Mouse (Mus musculus): ENCODE measurements at regions not wholly inside any gene's neighbourhood (a gene's known extent, or its start where the extent isn't known, plus 50 kb on each side); places are given as distances from the start of the nearest gene placed in this dataset.

DNA sequence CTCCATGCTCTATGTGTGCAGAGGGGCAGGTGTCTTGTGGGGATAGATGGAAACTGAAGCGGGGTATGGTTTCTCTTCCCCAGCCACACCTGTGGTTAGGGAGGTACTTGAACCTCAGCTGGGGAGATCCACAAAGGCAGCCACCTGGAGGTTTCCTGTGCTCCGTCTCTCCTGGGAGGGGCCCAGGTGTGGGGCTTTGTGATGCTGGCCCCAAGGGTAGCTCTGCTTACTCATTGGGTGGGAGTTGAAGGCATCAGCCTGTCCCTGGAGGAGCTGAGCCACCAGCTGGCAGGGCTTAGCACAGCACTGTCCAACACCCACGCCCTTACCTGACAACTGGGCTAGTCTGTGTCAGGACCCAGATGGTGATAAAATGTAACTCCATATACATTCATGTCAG is 81.4 kb downstream of the Lhx2 start:
- DNase-seq (ENCODE audit: low spot score in 2 of 2): no peak

DNA sequence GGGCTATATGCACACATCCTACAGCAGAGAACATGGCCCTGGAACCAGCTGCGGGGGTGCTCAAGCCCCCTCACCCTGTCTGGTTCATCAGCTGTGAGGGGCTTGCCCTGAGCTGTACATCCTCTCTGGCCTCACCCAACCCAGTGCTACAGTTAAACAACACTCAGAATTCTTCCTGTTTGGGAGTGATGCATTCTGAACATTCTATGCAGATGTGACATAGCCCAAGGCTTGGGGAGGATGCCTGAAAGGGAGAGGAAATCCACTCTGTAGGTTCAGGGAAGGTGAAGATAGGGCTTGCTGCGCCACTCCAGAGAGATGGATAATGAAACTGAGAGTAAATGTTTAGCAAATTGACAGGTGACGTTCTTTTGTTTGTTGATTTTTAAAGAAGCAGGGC is 83.3 kb downstream of the Lhx2 start:
- DNase-seq (ENCODE audit: low spot score in 2 of 2): no peak

DNA sequence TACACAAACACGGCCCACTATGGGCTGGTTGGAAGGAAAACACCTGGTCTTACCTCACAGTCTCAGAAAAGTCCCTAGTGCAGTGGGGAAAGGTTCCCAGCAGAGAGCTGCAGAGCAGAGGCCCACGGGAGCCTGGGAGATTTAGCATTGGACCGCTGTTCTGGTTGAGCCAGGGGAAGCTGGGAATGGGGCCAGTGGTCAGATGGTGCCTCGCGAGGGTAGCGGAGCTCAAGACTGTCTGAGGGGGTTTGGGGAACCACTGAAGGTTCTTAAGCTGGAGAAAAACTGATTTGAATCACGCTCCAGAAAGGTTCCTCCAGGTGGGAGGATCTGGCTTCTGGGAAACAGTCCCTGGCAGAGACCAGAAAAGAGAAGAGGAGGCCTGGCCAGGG is 84.8 kb downstream of the Lhx2 start:
- DNase-seq (ENCODE audit: low spot score in 2 of 2): no peak

DNA sequence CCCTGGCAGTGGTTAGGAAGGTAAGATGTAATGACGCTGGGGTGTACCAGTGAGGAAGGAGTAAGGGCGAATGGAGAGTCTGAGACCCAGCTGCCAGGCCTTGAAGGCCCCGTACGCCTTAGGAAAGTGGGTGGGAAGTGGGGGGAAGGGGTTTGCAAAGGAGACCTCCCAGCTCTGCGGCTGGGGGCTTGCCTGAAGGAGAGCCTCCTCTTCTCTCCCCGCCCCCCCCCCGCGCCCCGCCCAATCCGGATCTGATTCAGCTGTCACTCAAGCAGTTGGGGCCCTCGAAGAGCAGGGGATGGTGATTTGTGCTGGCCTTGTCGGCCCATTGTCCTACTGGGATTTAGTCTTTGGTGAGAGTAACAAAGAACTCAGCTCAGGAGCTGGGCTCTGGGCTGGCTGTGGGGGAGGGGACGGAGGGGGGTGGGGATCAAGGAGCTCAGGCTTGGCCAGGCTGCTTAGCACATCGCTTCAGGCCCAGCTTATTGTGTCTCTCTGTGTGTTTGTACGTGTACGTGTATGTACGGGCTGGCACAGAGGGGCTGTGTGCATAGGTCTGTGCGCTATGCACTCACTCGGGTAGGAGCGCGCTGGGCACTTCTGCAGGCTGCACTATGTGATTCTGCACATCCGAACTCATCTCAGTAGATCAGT is 85.3 kb downstream of the Lhx2 start:
- no peak for DNase-seq (ENCODE audit: low spot score in 2 of 2)

DNA sequence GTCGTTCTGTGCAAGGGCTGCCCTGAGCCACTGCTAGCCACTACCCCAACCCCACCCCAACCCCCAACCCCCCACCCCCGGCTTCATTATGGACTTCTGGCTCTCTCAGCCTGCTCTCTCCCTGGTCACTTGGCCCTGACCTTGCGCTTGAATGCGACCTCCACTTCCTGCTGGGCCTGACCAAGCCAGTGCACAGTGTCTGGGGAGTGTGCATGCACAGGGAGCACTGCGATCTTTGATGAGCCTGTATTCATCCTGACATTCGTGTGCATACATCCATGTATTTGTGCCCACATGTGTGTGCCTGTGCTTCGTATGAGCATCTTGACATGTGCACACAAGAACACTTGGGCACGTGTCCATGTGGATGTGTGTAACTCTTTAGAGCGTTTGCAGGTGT is 85.9 kb downstream of the Lhx2 start:
- no peak for DNase-seq (ENCODE audit: low spot score in 2 of 2)

DNA sequence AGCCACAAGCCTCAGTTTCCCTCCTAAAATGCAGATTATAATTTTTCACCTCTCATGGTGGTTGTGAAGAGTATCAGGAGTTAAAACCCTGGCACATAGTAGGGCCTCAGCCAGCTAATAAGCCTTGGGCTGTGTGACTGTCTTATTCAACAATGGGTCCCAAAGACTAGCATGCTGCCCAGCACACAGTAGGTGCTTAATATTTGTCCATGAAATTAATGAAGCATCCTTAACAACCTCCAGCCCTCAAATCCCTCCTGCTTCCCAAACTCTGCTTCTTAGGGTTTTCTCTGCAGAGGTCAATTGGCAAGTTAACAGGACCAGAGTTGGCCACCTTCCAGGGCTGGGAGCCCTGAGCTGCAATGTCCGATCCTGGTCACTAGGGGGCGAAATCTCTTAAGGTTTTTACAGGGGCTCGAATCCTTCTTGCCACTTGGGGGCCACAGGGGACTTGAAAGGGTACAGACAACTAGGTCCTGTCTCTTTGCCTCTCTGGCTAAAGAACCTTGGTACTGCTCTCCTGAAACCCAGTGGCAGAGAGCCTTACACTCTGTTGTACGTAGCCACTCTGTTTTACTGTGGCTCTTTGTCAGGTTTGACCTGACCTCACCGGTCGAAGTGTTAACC is 81.6 kb upstream of the Nek6 start:
- peak; percentile 33 to 79 for DNase-seq (ENCODE audit: low spot score in 2 of 2)

DNA sequence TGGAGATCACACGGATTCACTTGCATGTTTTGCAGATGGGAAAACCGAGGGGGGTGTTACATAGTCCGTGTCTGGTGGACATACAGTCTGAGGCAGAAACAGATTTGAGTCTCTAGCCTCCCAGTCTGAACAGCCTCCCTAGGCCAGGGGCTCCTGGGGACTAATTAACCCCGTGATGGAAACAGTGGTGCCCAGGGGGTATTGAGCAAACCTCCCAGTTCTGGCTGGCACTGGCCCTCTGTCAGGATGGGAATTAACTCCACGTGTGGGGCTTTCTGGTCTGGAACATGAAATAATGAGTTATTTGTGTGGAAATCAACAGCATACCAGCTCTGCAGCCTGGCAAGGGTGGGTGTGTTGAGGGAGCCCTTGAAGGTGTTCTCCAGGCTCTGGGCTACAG is 79.9 kb upstream of the Nek6 start:
- DNase-seq (ENCODE audit: low spot score in 2 of 2): no peak

DNA sequence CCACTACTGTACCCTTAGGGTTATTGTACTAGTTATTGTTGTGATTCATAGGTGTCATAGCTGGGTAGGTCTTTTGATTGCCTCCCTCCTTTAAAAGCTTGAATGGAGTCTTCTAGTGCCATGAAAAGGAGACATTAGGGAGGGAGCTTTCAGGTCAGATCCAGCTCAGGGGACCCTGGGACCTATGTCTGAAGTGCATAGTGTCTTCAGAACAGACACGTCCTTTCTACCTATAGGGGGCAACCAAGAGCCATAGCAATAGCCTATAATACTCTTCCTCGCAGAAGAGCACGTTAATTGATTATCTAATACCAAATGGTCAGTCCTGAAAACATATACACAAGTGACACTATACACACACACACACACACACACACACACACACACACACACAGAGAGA is 77.7 kb upstream of the Nek6 start:
- peak in 1 of 2 experiments; percentile 35 for DNase-seq (ENCODE audit: low spot score in 2 of 2)

DNA sequence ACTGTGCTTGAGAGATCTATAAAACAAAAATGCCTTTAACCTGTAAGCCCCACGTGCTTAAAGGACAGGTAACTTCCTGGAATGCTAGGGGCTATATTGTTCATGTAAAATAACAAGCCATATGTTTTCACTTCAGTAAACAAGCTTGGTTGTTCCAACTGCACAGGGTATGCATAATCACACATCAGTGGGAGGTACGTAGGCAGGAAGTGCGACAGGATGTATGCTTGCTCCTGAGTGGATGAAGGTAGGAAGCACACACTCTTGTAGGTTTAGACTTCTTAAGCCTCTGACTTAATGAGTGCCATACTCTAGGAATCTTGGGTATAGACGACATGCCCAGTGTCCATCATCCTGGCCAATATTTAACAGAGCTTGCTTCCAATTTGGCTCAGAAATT is 74.7 kb upstream of the Nek6 start:
- no peak for DNase-seq (ENCODE audit: low spot score in 2 of 2)

DNA sequence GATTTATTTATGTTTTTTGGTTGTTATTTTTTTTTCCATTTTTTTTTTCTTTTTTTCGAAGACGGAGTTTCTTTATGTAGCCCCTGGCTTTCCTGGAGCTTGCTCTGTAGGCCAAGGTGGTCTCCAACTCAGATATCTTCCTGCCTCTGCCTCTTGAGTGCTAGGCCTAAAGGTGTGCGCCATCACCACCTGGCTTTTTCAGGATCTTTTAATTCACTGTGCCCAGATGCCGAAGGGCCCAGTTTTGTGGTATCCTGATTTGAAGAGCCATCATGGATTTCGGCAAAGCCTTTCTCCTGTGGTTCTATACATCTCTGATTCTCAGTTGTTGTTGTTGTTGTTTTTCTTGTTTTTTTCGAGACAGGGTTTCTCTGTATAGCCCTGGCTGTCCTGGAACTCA is 72.3 kb upstream of the Nek6 start:
- DNase-seq (ENCODE audit: low spot score in 2 of 2): no peak

DNA sequence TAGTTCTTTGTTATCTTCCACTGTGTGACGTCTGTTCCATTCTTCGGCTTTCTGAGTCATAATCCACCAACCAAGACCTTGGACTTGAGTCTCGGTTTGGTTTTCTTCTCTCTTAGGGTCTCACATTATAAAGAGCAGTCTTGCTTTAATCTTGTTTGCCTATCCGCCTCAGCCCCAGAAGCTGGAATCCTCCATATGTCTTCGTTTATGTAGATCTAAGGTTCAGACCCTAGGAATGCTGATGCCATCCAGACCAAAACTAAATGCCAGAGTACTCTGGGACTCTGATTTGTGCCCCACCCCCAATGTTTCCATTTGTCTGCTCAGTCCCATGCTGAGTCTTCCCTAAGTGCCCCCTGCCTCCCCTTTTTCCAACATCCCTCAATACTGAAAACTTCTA is 71.5 kb upstream of the Nek6 start:
- DNase-seq (ENCODE audit: low spot score in 2 of 2): no peak

DNA sequence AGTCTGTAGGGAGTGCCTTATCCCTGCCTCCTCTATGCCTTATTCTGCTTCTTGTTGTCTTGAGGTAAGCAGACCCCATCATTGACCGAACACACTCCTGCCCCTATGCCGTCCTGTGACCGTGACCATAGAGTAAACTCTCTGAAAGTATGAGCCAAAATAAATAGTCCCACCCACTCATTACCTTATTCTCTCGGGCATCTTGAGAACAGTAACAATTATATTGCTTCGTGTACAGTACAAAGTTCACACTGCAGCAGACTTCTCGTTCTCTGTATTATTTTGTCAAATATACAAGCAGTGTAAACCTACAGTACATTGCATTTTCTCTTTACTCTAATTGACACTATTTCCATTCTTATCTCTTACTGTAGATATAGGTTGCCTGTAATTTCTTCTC is 62.4 kb upstream of the Nek6 start:
- no peak for DNase-seq (ENCODE audit: low spot score in 2 of 2)

DNA sequence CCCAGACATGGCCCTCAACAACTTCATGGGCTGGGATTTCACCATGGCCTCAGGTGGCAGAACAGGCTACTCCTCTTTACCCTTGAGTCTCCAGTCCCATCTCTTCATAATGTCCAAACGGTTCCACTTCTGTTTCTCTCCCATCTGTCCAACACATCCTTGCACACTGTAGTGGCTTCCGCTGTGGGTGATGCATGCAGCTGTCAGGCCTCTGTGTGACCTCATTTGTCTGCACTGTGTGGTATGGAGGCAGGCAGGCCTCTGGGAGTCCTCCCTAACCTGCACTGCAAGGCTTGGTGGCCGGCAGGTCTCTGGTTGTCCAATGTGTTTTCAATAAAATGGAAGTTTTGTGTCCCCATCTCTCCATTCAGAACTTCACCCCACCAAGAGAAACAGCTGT is 54.9 kb upstream of the Nek6 start:
- no peak for DNase-seq (ENCODE audit: low spot score in 2 of 2)

DNA sequence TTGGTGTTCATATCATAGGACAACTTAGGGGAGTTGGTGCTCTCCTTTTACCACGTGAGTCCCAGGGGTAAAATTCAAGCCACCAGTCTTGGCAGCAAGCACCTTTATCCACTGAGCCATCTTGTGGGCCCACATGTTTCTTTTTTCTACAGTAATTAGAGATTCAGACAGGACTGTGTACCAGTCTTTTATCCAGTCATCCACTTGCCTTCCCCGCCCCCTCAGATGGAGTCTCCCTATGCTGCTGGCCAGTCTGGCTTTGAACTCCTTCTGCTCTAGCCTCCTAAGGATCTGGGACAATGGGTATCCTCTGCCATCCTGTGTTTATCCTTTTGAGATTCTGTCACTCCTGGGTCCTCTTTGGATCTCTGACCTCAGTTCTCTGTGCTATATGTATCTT is 51.1 kb upstream of the Nek6 start:
- DNase-seq (ENCODE audit: low spot score in 2 of 2): no peak

DNA sequence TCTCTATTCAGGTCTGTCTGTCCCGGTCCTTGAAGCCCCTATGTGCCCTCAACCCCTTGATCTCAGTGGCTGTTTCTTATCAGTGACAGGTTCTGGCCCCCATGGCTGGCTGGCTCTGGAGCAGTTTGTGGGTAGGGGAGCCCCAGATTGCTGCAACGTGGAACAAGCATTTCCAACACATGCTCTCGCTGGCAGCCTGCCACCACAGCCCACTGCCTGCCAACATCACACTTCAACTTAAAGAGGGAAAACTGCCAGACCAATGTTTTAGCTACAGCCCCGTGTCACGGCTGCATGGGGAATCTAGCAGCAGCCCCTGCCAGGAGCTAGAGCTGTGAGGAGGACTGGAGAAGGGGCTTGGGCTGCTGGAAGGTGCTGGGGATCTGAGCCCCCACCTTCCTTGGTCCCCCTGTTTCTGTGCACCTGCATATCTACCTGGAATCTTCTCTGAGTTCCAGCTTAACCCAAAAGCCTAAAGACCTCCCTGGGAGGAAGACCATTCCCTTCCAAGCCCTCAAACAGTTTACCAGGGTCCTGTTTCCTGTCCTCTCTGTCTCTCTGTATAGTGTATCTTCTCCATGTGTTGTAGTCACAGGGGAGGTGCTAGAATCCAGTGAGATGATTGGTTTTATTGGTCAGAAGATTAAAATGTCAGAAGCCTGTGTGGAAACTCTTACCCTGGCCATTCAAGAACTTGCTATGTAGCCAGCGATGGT is 50.5 kb upstream of the Nek6 start:
- DNase-seq (ENCODE audit: low spot score in 2 of 2): peak; percentile 72 to 89

Data from layer of hippocampus, adult 18-20 months (tissue).